Mouse (Mus musculus): ENCODE measurements around the gene Homer2.

DNA sequence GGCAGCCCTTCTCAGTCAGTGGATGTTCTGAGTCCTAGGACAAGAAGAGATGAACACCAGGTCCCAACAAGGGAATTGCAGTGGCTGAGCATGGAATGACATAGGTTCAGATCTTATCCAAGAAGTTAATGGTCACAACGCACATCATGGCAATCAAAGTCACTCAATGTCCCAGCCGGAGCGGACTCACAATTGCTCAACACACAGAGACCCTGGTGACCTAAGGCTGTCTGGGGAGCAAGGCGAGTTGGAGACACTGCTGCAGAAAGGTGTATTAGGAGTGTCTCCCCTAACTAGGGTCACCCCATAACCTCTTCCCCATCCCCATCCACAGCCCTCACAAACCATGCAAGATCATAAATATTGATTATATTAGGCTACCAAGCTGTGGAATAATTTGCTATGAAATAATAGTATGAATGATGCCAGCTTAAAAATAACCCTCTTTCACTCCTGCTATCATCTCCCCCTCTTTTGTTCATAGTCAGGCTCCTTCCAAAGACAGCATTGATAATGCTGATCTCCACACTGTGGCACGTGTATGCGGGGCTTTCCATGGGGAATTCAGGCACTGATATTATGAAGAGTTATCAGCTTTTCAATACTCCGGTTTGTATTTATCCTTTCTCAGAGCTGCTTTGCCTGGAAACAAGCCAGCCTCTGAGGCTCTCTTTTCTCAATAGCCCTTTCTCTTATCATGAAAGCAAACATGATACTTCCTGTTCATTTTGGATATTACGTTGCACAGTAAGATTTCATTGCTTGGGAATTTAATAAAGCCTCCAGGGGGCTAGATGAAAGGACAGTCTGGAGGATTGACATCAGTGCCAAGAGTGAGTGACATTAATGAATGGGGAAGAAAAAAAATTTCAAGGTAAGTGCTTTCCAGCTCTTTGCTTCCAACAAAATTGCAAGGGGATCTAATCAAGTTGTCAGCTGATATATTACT, 147.0 kb downstream of the Homer2 start:
- TF ChIP-seq EP300 (IDR thresholded peaks at IDR 0.05; ENCODE audit: low read length) = no peak
- TF ChIP-seq MAFK (IDR thresholded peaks at IDR 0.05; ENCODE audit: insufficient replicate concordance, low read length) = no peak
- no peak for TF ChIP-seq POLR2A (IDR thresholded peaks at IDR 0.05; ENCODE audit: low read depth, low read length)
- no peak for TF ChIP-seq UBTF (IDR thresholded peaks at IDR 0.05; ENCODE audit: low read depth, low read length)
